ENCODE assay signal across 1 mouse cellular context in the genomic region with DNA sequence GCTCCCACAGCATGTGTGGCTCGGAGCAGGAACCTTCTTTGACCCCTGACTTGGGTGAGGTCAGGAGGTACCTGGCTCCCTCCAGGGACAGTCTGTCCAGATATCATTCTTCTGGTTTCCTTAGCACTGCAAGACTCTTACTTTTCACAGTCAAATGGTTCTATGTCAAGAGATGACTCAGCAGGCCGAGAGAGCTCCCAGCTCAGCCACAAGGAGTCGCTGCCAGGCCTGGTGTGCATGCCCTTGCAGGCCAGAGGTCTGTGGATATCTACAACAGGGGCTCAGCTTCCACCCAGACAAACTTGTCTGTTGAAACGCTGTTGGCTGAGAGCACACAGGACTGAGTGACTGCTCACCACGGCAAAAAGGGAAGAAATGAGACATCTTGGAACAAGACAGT.
TF ChIP-seq lines count a peak whose summit lies in the region.

No protein-coding gene starts in this region.

TF ChIP-seq in CH12.LX, 34 proteins besides CTCF, POLR2A, EP300 and RAD21 (continued from another document):
- TF ChIP-seq TCF12 (IDR thresholded peaks at IDR 0.05; ENCODE audit: low read depth, low read length) = peak; percentile 70; the same call in 1 of the 2 replicates
- TF ChIP-seq UBTF (IDR thresholded peaks at IDR 0.05; ENCODE audit: low read depth, low read length) = 0 out of 2 replicates have a peak, but pooled peaks have one; percentile 14
- no peak for TF ChIP-seq SIN3A (IDR thresholded peaks at IDR 0.05; ENCODE audit: low read length)
- peak; percentile 97 for TF ChIP-seq IRF4 (IDR thresholded peaks at IDR 0.05; ENCODE audit: low read depth, low read length)
- TF ChIP-seq BHLHE40 (IDR thresholded peaks at IDR 0.05; ENCODE audit: low read depth, low read length) = peak; percentile 79
- peak; percentile 76 for TF ChIP-seq ZC3H11A (IDR thresholded peaks at IDR 0.05; ENCODE audit: low read depth, low read length)
- peak; percentile 88 for TF ChIP-seq ETS1 (conservative IDR thresholded peaks at IDR 0.05; ENCODE audit: low read depth, low read length)
- peak; percentile 99 for TF ChIP-seq MAFK (IDR thresholded peaks at IDR 0.05; ENCODE audit: insufficient replicate concordance, low read length)
- TF ChIP-seq SMC3 (IDR thresholded peaks at IDR 0.05; ENCODE audit: low read depth, low read length) = peak; percentile 100
- TF ChIP-seq NELFE (IDR thresholded peaks at IDR 0.05; ENCODE audit: low read depth, low read length) = no peak
- TF ChIP-seq RCOR1 (conservative IDR thresholded peaks at IDR 0.05; ENCODE audit: low read depth, low read length) = no peak
